Mouse (Mus musculus) yolk sac, embryonic 10.5 days (tissue): Measurements from ENCODE around the gene Hspd1.
"Not testable (repeated sequence)": the region's sequence is repeated elsewhere in the genome, so short reads cannot be mapped to it uniquely, and the experiment has no call there.

Experiments used
- DNase-seq: peaks from one replicate; pipeline ENCODE4 v3.0.0-alpha.2; 2017; ENCODE audit warnings: low spot score

The Hspd1 gene

DNA sequence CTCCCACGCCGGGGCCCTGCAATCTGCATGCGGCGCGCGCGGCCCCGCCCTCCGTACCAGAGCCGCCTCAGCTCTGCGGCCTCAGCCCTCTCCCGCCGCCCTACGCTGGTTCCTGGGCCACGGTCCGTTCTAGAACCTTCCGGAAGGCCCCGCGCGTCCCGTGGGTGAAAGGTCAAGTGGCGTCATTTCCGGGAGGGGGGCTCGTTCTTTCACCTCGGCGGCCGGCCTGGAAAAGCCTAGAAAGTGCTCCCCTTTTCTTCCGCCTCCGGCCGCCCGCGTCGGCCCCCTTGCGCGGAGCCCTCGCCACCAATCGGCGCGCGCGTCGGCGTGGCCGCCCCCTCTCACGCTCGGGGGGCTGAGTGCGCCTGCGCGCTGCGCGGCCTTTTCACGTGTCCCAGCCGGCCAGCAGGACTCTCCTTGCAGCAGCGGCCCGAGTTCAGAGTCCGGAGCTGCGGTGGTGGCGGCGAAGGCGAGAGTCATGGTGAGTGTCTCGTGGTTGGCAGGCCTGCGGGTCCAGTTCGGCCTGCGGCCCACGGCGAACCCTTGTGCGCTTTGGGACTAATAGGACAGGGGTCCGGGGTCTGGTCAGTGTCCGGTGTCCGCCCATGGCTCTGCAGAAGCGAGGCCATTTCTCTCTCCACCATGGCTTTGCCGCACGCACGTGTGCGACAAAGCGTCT lies at the start of gene Hspd1, which contains the start of gene Hspe1:
Hspd1 (minus strand) TSS at position 312 of the 679 bp plus-strand sequence.
Hspe1 (plus strand) TSS at position 201 of the 679 bp plus-strand sequence.
- DNase-seq: peak; percentile 99

DNA sequence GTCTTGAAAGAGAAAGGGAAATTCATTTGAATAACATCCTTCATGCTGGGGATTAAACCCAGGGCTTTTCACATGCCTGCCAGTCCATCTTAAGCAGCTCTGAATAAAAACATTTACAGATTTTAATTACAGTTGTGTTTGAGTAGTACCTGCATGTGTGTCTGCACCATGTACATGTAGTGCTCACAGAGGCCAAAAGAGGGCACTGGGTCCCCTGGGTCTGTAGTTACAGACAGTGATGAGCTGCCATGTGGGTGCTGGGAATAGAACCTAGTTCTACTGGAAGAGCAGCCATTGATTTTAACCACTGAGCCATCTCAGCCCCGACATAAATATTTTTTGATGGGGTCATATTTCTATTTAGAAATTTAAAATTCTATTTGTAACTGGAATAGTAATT lies 47.8 kb upstream of the Hspd1 start:
- no peak for DNase-seq

DNA sequence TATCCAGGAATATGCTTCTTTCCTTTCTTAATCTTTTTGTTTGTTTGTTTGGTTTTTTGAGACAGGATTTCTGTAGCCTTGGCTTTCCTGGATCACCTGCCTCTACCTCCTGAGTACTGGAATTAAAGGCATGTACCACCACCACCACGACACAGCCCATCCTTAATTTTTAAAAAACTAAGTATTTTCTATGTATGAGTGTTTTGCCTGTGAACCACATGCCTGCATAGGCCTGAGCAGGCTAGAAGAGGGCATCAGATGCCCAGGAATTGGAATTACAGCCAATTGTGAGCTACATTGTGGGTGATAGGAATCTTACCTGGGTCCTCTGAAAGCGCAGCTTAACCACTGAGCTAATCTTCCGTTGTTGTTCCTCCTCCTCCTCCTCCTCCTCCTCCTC lies 46.3 kb upstream of the Hspd1 start:
- DNase-seq: no peak

DNA sequence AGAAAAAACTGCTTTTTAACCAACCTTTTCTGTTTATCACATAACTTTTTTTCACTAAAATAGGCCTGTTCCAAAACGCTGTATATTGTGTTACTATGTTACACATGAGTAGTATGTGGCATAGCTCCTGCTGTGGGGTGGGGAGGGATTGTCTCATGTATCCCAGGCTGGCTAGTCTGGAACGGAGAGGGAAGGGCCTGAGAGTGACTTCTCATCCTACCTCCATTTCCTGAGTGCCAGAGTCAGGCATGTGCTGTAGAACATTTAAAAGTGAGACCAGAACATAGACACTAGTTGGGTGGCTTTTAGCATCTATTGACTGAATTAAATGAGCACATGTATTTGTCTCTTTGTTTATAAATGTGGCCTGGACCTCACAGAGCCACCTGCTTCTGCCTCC lies 45.1 kb upstream of the Hspd1 start:
- DNase-seq: no peak

DNA sequence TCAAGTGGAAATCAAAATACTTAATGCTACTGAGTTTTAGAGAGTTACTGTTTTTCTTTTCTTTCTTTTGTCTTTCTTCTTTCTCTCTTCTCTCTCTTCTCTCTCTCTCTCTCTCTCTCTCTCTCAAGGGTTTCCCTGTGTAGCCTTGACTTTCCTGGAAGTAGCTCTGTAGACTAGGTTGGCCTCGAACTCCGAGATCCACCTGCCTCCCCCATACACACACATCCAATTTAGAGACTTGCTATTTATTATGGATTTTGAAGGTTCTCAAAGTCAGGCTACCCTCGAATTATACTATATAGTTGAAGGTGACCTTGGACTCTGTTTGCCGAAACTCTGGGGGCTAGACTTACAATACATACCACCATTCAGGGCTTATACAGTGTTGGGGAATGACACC lies 44.3 kb upstream of the Hspd1 start:
- DNase-seq: no peak

DNA sequence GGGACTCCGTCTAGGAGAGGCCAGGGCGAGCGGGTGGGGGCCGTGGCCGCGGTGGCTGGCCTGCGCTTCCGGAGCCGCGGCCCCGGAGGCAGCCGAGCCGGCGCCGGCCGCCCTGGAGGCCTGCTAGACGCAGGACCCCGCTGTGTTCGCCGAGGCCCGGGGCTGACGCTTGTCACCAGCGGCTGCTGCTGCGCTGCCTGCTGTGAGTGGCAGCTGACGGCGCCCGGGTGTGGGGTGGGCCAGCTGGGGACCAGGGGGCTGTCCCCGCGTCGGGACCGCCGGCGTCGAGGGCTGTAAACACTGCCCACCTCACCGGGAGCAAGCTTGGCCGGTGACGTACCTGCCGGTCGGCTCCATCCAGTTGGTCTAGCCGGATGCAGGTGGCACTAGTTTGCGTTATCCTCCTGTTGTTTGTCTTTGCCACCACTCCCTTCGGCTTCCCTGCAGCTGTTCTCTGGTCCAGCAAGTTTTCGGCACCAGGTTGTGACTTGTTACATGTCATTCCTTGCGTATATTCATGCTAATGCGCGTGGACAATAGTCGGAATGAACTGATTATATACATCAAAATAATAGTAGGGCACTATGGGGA lies 43.5 kb upstream of the Hspd1 start:
- DNase-seq: no peak

DNA sequence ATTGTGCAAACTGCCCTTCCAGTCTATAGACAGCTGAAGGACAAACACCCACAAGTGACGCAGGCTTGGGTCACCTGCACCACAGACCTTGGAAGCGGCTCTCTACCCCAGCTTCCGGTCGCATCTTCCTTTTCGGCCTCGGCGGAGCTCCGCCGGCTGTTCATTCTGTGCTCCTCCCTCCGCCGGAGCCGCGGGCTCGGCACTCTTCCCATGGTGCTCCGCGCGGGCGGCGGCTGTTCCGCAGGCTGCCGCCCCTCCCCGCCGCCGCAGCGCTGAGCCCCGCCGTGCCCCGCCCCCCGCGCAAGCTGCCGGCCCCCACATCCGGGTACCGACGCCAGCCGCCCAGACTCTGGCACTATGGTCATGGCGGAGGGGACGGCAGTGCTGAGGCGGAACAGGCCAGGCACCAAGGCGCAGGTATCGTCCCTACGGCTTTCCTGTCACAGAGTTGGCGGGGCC lies 42.9 kb upstream of the Hspd1 start, which contains the start of gene Mob4:
Mob4 (plus strand) TSS at position 289 of the 459 bp plus-strand sequence.
- peak; percentile 92 for DNase-seq

DNA sequence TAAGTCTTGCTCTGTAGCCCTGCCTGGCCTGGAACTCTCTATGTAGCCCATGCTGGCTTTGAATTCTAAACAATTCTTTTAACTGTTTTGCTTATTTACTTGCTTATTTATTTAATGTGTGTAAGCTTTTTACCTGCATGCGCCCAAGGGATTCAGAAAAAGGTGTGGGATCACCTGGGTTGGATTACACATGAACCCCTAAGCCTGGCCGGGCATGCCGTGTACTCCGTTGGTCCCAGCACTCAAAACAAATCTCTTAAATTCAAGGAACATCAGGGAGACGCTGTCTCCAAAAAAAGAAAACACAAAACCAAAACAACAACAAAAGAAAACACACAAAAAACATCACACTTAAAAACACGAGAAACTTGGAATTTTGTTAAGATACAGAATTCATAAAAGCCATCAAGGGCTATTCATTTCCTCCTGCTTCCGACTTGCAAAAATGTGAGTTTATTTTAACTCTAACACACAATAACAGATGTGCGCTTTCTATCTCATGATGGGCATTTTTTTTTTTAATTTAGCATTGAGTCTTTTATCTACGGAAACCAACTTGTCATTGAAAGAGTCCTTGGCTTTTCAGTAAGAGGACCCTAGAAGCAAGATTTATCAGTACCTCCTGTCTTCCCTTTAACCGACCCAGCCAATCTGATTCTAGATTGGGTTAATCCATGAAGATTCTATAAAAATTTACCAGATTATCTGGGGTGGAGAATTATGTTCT lies 42.3 kb upstream of the Hspd1 start:
- DNase-seq: no peak

DNA sequence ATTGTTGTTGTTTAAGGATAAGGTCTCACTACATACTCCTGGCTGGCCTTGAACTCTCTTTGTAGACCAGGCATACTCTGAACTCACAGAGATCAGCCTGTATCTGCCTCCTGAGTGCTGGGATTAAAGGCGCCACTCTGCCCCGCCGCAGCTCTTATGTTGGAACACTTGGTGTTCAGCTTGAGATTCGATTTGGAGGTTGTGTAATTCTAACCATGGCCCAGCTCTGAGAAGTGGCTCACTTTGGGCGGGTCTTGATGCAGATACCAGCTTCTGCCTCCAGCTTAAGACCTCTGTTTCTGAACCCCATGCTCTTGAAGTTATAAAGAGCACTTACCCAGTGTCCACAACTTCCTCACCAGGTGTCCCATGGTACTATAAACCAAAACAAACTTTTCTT lies 41.7 kb upstream of the Hspd1 start:
- DNase-seq: no peak

DNA sequence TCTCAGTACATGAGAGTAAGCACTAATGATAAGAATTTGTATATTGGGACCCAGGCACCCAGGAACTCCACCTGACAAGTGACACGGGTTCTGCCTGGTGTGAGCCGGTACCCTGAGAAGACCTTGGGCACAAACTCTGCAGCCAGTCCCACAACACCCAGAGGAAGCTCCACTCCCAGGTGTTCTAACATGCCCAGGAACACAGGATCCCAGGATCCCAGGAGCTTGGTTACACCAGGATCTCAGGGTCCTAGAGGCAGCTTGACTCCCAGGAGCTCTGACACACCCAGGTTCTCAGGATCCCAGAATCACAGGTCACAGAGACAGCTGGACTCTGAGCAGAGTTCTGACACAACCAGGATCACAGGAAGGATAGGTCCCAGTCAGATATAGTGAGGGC lies 36.1 kb upstream of the Hspd1 start:
- DNase-seq: not testable (repeated sequence)

DNA sequence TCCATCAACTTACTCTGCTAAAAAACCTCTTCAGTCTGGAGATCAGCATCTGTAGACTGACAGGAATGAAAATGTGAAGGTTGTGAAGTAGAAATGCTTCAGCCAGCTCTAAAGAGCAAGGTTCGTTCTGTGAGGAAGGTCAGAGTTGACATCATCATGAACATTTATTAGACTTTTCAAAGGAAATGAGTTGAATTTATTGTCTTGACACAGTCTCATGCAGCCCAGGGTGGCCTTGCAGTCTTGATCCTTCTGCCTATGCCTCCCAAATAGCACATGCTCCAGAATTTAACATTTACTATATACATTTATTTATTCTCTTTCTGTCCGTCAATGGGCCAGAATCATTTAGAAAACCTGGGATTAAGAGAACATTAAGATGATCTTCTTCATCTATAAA lies 35.5 kb upstream of the Hspd1 start:
- DNase-seq: no peak

DNA sequence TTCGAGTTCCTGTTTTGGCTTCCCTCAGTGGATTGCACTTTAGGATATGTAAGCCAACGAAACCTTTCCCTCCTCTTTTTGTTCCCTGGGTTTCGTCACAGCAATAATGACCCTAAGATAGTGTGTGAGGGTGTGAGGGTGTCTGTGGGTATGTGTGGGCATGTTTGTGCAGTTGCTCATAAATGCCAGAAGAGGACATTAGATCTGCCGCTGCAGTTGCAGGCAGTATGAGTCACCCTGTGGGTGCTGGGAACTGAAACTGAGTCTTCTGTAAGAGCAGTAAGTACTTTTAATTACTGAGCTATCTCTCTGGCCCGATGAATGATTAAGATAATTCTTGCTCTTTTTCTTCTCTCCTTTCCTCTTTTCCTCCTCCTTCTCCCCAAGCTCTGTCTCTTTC lies 35.0 kb upstream of the Hspd1 start:
- DNase-seq: no peak

DNA sequence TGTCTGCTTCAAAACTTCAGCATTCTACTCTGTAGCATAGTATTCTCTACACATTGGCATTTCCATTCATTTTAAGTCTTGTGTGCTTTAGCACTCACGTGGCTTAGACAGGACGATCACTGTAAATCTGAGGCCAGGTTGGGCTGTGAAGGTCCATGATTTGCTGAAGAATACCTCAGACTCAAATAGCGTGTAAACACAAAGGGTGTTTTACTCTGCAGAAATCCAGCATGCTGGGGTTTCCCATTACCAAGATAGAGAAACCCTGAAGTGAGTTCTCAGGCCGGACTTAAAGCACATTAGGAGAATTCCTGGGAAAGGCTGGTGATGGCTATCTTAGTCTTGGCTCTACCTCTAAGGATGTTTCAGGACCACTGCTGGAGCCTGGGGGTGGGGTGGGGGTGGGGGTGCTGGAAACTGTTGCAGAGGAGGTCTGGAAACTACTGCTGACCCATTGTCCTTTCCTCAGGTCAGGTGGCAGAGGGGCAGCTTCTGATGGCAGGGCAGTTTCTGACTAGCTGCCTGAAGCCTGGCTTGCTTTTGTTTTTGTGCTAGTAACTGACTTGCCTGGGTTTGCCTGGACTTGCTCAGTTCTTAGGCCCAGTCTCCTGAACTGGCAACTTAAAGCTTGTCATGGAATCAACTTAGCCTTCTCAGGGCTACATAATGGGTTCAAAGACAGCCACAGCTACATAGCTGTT lies 21.2 kb upstream of the Hspd1 start:
- no peak for DNase-seq

DNA sequence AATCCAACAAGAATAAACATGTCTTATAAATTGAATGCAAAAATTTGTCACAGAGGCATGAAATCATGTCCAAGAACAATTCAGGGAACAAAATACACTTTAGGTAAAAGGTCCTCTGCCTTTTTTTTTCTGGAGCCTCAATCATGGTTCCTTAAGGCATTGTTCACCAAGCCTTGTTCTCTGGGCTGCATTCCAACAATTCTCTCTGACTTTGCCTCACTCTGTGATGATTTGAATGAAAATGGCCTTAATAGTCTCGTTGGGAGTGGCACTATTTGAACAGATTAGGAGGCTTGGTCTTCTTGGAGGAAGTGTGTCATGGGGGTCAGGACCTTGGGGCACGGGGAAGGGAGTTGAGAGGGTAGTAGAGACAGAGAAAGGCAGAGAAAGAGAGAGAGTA lies 20.4 kb upstream of the Hspd1 start:
- DNase-seq: no peak

DNA sequence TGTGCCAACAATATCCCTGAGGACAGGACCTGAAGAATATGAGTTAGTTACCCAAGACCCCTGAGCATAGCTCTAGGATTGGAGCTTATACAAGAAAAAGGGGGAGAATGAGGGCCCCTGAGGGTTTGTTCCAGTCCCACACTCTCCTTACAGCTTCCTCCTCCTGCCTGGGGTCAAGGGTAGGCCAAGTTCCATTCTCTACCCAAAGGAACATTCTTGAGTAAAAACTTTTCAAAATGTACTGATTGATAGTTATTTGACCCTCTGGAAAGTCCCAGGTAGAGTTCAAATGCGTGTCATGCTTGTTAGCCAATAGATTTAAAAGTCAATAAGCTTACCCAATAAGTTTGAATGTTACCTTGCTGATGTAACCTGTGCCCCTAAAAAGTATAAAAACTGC lies 19.6 kb upstream of the Hspd1 start:
- no peak for DNase-seq

DNA sequence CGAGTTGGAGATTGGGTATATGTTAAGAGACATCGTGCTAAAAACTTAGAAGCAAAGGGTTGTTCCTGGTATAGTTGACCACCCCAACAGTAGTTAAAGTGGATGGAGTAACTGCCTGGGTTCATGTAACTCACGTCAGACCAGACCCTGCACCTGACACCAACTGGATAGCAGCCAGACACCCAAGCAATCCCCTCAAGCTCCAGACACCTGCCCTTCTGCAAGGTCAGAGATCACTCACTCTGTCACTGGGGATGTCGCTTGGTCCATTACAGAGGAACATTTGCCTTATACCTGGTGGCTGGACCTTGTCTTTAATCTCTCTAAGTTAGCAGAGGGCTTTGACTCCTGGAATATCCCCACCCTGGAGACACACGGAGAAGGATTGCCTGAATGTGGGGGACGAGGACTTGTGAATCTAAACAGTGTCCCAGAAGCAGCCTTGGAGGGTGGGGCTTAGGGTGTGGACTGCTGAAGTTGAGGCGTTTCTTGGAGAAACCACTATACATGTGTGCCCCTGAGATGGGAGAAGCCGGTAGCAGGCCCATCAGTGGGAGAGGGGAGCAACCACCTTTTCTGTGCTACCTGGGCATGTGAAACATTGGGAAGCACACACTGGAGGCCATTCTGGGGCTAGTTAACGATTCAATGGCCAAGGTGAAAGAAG lies 19.0 kb upstream of the Hspd1 start:
- no peak for DNase-seq

DNA sequence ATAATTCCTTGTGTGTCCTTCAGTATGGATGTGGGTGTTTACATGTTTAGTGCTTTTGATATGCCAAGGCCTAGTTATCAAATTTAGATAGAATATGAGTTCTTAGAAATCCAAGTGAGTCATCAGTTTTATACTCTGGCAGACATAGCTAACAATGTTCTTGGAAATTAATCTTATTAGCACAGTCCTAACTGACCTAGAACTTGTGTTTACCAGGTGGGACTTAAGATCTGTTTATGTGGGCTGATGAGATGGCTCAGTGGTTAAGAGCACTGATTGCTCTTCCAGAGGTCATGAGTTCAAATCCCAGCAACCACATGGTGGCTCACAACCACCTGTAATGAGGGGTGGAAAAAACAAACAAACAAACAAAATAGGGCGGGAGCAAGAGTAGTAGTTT lies 4.4 kb upstream of the Hspd1 start:
- no peak for DNase-seq

DNA sequence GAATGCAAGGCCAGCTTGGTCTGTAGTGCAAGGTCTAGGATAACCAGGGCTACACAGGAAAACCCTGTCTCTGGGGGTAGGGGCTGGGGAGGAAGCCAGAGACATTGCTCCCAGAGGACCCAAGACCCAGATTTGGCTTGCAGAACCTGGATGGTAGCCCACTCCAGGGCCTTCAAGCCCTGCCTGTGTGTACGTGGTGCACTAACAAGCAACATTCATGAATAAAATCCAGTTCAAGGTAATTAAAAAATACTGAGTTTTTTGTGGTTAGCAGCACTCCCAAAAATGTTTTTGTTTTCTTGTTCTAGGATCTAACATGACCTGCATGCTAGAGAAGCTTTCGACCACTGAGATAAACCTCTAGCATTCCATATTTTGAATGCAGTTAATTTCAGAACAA lies 4.0 kb upstream of the Hspd1 start:
- DNase-seq: no peak

DNA sequence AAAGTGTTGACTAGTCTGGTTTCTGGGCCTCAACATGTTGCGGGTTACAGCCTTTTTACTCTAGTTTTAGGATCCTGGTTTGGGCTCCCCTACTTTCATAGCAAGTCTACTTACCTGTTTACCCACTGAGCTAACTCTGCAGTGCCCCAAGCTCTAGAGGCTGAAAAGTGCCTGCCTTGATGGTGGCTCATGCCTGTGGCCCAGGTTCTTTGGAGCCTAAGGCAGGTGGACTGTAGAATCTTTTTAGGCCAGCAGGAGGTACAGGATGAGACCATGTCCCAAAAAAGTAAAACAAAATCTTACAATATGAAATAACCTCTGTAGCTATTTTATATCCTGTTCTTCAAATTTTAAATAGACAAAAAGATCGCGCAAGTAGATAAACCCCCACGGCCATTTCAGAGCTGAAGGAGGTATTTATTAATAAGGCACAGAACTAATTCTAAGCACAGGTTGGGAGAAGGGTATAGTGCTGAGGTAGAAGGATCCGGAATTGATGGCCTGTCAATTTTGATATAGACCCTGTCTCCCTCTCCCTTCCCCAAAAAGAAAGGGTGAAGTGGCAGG lies 1.5 kb upstream of the Hspd1 start:
- no peak for DNase-seq

DNA sequence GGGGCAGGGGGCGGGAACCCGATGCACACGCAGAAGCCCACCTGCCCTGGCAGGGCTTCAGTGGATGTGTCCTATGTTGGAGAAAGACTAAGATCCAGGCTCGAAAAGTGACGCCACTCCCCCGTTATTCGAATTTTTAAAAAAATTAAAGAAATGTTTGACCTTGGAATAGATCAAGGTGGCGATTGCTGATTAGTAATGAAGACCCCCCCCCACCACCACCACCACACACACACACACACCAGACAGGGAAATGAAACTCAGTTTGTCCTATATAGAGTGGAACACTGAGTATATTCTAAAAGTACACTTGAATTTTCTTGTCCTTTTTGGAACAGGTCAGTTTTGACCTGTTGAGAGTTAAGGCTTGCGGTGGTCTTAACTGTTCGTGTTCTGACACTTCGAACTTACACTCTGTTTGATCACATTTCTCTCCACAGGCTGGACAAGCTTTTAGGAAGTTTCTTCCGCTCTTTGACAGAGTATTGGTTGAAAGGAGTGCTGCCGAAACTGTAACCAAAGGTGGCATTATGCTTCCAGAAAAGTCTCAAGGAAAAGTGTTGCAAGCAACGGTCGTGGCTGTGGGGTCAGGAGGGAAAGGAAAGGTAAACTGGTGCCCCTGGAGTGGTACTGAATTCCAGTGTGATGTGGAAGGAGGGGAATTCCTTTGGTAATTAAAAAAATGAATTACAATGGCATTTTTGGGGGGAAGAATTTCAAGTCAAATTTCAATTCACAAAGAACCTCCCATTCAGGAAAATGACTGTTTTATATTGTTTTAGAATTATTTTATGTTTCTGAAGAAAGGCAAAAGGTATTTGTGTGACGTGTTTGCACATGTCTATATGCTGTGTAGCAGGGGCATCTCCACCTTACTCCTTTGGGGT lies 811 bp upstream of the Hspd1 start:
- no peak for DNase-seq
